Mouse (Mus musculus): ENCODE results near the gene Tradd.

DNA sequence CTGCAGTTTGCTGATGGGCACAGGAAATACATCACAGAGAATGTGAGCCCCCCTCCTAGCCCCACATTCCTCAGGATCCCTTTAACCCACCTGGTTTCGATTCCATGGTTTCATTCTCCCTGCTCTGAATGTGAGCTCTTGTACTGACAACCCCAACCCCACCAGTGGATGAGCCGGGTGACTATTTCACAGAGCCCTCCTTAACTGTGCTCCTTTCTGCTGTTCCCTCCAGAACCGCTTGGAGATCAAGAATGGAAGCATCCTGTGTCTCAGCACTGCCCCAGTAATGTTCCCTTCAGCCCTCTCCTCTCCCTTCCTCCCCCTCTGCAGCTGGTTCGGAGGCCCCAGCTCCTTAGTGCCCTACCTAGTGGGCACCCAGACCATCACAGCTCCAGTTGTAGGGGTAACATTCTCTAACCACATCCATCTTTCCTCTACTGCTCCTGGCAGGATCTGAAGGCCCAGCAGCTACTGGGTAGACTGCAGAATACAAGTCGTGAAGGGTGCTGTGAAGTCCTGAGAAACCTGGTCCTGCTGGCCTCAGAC, 41.8 kb upstream of the Tradd start:
- TF ChIP-seq CTCF (conservative IDR thresholded peaks at IDR 0.05; ENCODE audit: low read length) (no peak), POU5F1 (IDR thresholded peaks at IDR 0.05; ENCODE audit: borderline replicate concordance, low read length) (no peak), NANOG (IDR thresholded peaks at IDR 0.05; ENCODE audit: borderline replicate concordance, low read length) (no peak)
